Mouse (Mus musculus): Measurements from ENCODE around the gene Aip. TPM values are rescaled to one million over a fixed set of nuclear protein-coding genes. Genes with fewer than 3 reads are reported as not detected.

The Aip gene
- total RNA-seq, 2 experiments from 2014 or later: 69.9 to 71.8 TPM

DNA sequence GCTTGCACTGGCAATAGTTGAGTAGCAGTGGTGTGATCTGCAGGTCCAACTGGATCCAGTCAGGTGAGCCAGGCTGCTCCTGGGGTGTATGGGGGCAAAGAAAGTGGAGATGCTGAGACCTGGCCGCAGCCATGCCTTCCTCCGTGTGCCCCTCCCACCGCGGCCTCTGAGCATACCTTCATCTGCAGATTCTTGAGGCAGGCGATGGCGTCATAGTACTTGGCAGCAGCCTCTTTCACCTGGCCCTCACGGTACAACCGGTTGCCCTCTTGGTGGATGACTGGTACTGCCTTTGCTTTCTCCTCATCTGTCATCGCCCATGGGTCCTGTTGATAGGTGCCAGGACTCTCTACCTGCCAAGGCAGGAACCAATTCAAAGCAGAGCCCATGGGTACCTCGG is 10.5 kb downstream of the Aip start:
- intact Hi-C loops (cut with DNase I): no loop called here
- Histone ChIP-seq H3K27ac (no peak overlapping the region), H3K4me3 (no peak overlapping the region)
- no peak for TF ChIP-seq CTCF (IDR thresholded peaks at IDR 0.05)
- DNase-seq: no peak

DNA sequence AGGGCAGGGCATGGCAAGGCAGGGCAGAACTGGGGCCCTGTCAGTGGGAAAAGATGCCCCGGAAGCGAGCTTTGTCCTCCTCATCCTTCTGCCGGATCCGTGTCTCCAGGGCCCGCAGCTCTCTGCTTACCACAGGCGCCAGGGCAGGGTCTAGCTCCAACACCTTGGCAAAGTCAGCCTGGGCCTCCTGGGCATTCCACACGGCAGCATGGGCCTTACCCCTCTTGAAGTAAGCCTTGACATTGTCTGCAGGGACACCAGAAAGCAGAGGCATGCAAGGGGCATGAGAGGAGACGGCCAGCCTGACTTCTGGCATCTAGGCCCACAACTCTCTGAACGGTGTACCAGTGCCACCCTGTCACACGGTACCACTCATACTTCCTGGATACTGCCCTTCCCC is 11.1 kb downstream of the Aip start:
- H3K27ac ChIP-seq: peak overlapping the region; percentile 80; the same call in 1 of the 2 replicates
- no peak for TF ChIP-seq CTCF (IDR thresholded peaks at IDR 0.05)
- intact Hi-C loops (cut with DNase I): no loop called here
- no peak for DNase-seq
- no peak overlapping the region for H3K4me3 ChIP-seq

DNA sequence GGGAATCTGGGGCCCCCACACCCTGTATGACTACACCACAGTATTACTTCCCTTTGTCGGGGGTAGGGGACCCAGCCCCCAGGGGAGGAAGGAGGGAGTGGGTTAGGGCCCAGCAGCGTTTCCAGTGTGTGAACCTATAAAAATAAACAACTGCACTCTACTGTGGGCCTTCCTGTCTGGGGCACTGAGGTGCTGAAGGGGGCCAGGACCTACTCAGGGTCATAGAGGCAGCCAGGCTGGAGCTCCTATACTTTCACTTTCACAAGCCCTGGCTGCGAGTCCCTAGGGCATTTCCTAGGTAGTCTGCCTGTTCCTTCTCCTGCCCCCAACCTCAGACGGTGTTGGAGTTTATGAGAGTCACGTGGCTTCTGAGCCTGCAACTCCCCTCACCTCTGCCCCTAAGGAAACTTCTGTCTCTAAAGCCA is 11.8 kb downstream of the Aip start:
- no peak for TF ChIP-seq CTCF (IDR thresholded peaks at IDR 0.05)
- H3K4me3 ChIP-seq: peak overlapping the region; percentile 43
- no peak for DNase-seq
- intact Hi-C loops (cut with DNase I): no loop called here
- peak overlapping the region; percentile 80 for H3K27ac ChIP-seq

DNA sequence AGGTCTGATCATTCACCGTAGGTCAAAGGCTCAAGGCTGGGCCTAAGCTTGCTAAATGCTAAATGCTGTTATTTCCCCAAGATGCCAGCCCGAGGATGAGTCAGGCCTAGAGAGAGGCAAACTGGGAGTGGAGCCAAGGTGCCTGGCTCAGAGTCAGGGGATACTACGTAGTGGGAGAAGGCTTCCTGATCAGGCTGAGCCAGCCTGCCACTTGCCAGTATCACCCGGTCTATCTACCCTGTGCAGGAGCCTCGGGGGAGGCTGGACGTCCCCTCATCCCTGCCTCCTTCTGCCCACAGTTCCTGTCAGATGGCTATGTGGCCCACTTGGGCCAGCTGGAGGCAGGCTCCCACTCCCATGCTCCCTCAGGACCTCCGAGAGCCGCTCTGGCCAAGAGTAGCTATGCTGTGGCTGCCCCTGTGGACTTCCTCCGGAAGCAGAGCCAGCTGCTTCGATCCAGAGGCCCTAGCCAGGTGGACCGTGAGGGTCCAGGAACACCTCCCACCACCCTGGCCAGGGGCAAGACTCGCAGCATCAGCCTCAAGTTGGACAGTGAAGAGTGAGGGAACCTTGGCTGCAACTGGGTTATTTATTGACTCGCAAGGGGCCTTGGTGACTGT is 12.4 kb downstream of the Aip start:
- Histone ChIP-seq H3K27ac (peak overlapping the region; percentile 80), H3K4me3 (peak overlapping the region; percentile 43)
- peak; percentile 90 for DNase-seq
- intact Hi-C loops (cut with DNase I): no loop called here
- no peak for TF ChIP-seq CTCF (IDR thresholded peaks at IDR 0.05)

DNA sequence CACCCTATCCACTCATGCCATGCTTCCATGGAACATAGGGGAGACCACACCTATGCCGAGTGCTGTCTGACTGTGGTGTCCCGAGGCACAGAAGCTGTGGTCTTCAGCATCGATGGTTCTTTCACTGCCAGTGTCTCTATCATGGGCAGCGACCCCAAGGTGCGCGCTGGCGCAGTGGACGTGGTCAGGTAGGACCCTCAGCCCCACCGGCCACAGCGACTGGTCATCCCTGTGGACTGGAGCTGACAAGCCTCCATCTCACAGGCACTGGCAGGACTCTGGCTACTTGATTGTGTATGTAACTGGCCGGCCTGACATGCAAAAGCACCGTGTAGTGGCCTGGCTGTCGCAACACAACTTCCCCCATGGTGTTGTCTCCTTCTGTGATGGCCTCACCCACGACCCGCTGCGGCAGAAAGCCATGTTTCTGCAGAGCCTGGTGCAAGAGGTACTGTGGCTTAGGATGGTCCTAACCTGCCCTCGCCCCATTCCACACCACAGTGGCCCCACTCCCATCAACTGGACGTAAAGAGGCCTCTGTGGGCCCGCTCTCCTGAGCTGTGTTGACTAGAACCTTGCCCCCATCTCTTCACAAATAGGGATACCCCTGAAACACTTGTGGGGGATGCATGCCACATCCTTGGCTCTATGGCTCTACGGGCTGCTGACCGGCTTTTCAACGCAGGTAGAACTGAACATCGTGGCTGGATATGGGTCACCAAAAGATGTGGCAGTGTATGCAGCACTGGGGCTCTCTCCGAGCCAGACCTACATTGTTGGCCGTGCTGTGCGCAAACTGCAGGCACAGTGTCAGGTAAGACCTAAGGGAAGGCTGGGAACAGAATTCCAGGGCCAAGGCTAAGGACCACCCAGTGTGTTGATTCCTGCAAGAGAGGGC is 13.3 kb downstream of the Aip start:
- intact Hi-C loops (cut with DNase I): no loop called here
- peak overlapping the region; percentile 80 for H3K27ac ChIP-seq
- no peak for DNase-seq
- TF ChIP-seq CTCF (IDR thresholded peaks at IDR 0.05): no peak
- no peak overlapping the region; the same call in 1 of the 2 replicates for H3K4me3 ChIP-seq

DNA sequence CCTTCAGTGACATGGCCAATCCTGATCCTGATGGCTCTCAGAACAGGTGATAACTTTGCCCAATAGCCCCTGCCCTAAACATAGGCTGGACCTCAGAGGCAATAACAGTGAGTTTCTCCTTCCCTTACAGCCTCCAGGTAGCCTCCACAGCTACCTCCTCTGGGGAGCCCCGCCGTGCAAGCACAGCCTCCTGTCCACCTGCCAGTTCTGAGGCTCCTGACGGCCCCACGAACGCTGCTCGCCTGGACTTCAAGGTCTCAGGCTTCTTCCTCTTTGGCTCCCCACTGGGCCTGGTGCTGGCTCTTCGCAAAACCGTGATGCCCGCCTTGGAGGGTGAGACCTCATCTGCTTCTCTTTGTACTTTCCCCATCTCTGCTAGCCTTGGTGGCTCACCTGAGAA is 17.1 kb downstream of the Aip start:
- intact Hi-C loops (cut with DNase I): no loop called here
- H3K27ac ChIP-seq: no peak overlapping the region
- DNase-seq: no peak
- no peak for TF ChIP-seq CTCF (IDR thresholded peaks at IDR 0.05)
- H3K4me3 ChIP-seq: no peak overlapping the region

DNA sequence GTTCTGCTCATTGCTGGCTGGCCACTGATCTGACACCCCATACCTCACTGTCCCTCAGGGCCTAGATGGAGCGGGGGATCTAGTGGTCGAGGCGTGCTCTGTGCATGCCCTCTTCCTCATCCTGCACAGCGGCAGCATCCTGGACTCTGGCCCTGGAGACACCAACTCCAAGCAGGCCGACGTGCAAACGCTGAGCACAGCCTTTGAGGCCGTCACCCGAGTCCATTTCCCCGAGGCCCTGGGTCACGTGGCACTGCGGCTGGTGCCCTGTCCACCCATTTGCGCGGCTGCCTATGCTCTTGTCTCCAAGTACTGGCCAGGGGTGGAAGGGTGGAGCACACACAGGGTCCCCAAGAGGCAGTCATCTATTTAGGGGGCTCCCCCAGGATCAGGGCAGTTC is 19.0 kb downstream of the Aip start:
- no peak for TF ChIP-seq CTCF (IDR thresholded peaks at IDR 0.05)

DNA sequence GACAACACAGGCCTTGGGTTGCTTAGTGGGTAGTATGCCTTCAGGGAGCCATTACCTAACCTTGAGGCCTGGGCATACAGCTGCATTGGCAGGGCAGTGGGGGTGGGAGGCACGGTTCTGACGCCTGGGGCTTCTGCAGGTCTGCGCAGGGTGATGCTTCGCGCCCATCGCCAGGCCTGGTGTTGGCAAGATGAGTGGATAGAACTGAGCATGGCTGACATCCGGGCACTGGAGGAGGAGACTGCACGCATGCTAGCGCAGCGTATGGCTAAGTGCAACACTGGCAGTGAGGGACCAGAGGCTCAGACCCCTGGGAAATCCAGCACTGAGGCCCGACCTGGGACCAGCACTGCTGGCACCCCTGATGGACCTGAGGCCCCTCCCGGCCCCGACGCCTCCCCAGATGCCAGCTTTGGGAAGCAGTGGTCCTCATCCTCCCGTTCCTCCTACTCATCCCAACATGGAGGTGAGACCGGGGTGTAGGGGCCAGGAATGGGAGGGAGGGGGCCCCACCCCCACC is 20.9 kb downstream of the Aip start:
- intact Hi-C loops (cut with DNase I): no loop called here
- Histone ChIP-seq H3K27ac (no peak overlapping the region), H3K4me3 (no peak overlapping the region)
- no peak for DNase-seq
- TF ChIP-seq CTCF (IDR thresholded peaks at IDR 0.05): no peak

More for the DNA sequence above, 19.0 kb downstream of the Aip start:
- DNase-seq: no peak
- no peak overlapping the region for H3K27ac ChIP-seq
- H3K4me3 ChIP-seq: no peak overlapping the region
- intact Hi-C loops (cut with DNase I): no loop called here

DNA sequence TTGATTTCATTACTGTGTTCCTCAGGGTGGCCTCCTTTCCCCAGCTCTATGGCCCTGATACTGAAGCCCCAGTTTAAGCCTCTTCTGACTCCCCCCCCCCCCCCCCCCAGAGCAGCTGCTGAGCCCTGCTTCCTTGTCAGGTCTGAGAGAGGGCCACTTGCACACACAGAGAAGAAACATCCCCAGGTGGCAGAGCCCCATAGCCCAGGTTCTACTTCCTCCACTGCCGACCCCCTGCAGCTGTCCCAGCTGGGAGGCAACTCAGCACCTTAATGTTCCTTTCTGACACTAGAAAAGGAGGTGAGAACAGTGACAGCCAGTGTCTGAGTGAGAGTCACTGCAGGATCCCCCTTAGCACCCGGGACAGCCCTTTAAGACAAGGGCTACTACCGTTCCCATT is 21.9 kb downstream of the Aip start:
- no peak overlapping the region for H3K27ac ChIP-seq
- no peak for TF ChIP-seq CTCF (IDR thresholded peaks at IDR 0.05)
- DNase-seq: no peak
- intact Hi-C loops (cut with DNase I): no loop called here
- no peak overlapping the region for H3K4me3 ChIP-seq

DNA sequence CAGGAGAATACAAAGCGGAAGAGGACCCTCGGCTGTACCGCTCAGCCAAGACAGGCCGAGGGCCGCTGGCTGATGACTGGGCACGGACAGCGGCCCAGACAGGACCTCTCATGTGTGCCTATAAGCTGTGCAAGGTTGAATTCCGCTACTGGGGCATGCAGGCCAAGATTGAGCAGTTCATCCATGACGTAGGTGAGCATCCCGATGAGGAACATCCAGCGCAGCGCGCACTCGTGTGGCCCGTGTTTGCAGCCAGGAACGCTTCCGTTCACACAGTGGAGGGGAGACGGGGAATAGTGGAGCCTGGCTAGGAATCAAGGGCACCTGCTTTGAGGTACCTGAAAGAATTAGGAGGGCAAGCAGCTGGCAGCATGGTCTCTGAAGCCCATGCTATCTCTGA is 22.4 kb downstream of the Aip start:
- no peak for TF ChIP-seq CTCF (IDR thresholded peaks at IDR 0.05)
- DNase-seq: no peak
- Histone ChIP-seq H3K4me3 (no peak overlapping the region), H3K27ac (no peak overlapping the region)
- intact Hi-C loops (cut with DNase I): no loop called here

DNA sequence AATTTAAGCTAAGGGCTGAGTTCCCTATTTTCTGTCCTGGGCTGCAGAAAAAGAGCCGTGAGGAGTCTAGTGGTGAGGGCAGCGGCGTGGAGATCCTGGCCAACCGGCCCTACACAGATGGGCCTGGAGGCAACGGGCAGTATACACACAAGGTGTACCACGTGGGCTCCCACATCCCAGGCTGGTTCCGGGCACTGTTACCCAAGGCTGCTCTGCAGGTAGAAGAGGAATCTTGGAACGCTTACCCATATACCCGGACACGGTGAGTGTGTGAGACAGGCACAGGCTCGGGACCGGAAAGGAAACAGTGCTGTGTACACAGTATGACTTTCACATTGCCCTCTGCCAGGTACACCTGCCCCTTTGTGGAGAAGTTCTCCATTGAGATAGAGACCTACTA is 23.0 kb downstream of the Aip start:
- DNase-seq: no peak
- Histone ChIP-seq H3K4me3 (no peak overlapping the region), H3K27ac (no peak overlapping the region)
- intact Hi-C loops (cut with DNase I): no loop called here
- no peak for TF ChIP-seq CTCF (IDR thresholded peaks at IDR 0.05)

DNA sequence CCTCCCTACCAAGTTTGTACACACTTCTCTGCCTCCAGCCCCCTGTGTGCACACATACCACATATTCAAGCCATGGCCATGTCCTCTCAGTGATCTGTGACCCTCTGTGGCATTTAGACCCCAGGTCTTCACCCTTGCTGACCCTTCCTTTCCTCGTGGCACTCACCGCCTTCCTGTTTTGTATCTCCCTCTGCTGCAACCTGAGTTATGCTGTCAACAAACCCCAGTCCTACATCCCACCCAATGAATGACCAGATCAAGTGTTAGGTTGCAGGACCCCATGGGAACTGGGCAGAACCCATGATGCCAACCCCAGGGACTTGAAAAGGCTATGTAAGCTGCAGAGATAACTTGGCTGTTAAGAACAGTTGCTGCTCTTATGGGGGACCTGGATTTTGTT is 23.6 kb downstream of the Aip start:
- DNase-seq: no peak
- TF ChIP-seq CTCF (IDR thresholded peaks at IDR 0.05): no peak
- no peak overlapping the region for H3K4me3 ChIP-seq
- no peak overlapping the region for H3K27ac ChIP-seq
- intact Hi-C loops (cut with DNase I): no loop called here

DNA sequence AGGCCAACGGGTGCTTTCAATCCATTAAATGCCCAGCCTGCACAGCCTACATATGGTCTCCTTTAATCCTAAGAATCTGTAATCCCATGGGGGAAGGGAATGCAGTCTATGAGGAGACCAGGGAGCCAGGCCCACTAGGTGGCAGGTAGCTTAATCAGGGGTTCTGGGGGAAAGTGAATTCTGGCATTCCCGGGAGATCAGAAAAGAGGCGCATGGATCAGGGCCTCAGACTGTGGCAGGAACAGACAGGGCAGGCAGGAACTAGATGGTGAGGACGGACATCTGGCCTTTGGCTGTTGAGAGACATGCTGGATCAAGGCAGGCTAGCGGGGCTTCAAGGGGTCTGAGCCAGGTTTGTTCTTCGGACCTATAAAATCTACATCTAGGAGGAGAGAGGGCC is 24.2 kb downstream of the Aip start:
- TF ChIP-seq CTCF (IDR thresholded peaks at IDR 0.05): no peak
- H3K27ac ChIP-seq: no peak overlapping the region
- intact Hi-C loops (cut with DNase I): no loop called here
- H3K4me3 ChIP-seq: no peak overlapping the region
- peak; percentile 6 for DNase-seq

Data from gastrocnemius, adult 2 months (tissue).